Mouse (Mus musculus) megakaryocyte, embryonic 14.5 days (primary cell): ENCODE data around the gene Erich4. TPM values are rescaled to one million over a fixed set of nuclear protein-coding genes. Genes with fewer than 3 reads are reported as not detected.

Experiments
- H3K27me3 ChIP-seq: replicated peaks from 2 replicates; pipeline ENCODE3; 2012; ENCODE audit warnings: inconsistent platforms
- H3K36me3 ChIP-seq: replicated peaks from 2 replicates; pipeline ENCODE3; 2012; ENCODE audit warnings: low read length, inconsistent platforms, mixed read lengths
- H3K4me1 ChIP-seq: 2 replicates; pipeline ENCODE4 v1.6.1; 2012; ENCODE audit warnings: inconsistent platforms
- H3K4me3 ChIP-seq: replicated peaks from 2 replicates; pipeline ENCODE3; 2012; ENCODE audit warnings: moderate library complexity, mild to moderate bottlenecking, inconsistent platforms
- H3K9me3 ChIP-seq: 2 replicates; pipeline ENCODE4 v1.6.1; 2012; ENCODE audit warnings: inconsistent platforms
- FLI1 ChIP-seq: IDR thresholded peaks from 2 replicates; pipeline ENCODE4 v1.6.1; 2012; ENCODE audit warnings: low read length, inconsistent platforms, mixed read lengths
- GATA1 ChIP-seq: IDR thresholded peaks from 3 replicates; pipeline ENCODE4 v1.6.1; 2012; ENCODE audit warnings: mixed read lengths, low read length, inconsistent platforms, borderline replicate concordance
- polyA plus RNA-seq: library from polyadenylated mRNA; stranded (reverse); fragments of >175 nt; gene quantifications from 2 replicates; pipeline ENCODE4 v1.2.3, GENCODE M21; 2012; ENCODE audit warnings: low replicate concordance; ENCODE audit not compliant: insufficient read depth

Erich4 gene
- not detected in 2 replicates for polyA plus RNA-seq

GRCm38 (mm10) chr7:25615706-25616011 lies at the start of gene Erich4:
Gene Erich4, minus strand, starts transcription at chr7:25615892.
- H3K9me3 ChIP-seq, result no peaks in the 10 kb centered on the region
- no peak within 1 kb of the TSS for H3K4me3 ChIP-seq

GRCm38 (mm10) chr7:25658657-25659472 lies 43.2 kb upstream of the Erich4 start, which contains the start of the genes Bckdha and Exosc5:
Gene Bckdha, minus strand, starts transcription at chr7:25658981.
Gene Exosc5, plus strand, starts transcription at chr7:25659164.
- no peaks in the 10 kb centered on the region for H3K27me3 ChIP-seq
- H3K4me3 ChIP-seq, result peak within 1 kb of the TSS; percentile 95
- H3K9me3 ChIP-seq, result no peaks in the 10 kb centered on the region
- TF ChIP-seq GATA1, result no peak
- no peak for TF ChIP-seq FLI1
- peaks cover 29% of the 10 kb centered on the region for H3K36me3 ChIP-seq
- H3K4me1 ChIP-seq, result peaks cover 67% of the 10 kb centered on the region

More at GRCm38 (mm10) chr7:25615706-25616011, at the start of gene Erich4:
- H3K36me3 ChIP-seq, result peaks cover 3% of the 10 kb centered on the region
- H3K27me3 ChIP-seq, result no peaks in the 10 kb centered on the region
- H3K4me1 ChIP-seq, result peaks cover 43% of the 10 kb centered on the region
- TF ChIP-seq FLI1 (no peak), GATA1 (no peak)

- peaks cover 65% of the 10 kb centered on the region for H3K4me1 ChIP-seq
Measured at GRCm38 (mm10) chr7:25657785-25658184, 42.1 kb upstream of the Erich4 start.

DNA sequence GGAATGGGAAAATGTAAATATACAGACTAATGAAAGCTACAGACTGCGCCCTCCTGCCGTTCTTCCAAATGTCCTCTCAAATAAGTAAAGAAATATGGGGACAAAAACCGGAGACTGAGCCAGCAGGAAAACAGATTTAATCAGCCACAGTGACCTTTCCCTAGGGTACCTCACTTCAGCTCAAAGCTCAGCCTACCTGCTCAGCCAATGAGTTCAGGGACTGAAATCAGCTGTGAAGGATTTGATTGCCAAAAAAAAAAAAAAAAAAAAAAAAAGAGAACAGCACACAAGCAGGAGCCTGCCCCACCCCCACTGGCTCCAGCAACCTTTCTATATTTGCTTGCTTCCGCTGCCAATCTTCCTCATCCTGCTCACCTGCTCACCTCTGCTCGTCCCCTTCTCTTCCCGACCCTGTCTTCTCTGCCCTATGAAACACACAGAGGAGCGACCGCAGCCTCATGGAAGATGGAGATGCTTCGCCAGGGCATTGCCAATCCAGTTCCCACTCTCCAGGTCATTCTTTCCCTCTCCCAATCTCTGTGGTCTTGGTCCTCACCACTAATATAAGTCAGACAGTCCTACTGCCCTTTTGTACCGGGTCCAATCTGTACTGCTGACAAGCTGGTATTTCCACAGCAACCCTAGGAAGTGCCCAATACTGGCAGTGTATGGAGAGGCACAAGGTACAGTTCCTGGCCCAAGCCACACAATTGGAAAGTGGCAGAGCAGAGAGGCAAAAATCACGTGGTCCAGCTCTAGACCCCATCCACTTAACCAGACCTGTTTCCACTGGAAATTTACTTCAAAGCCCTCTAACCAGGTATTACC lies 40.1 kb upstream of the Erich4 start:
- peaks cover 64% of the 10 kb centered on the region for H3K4me1 ChIP-seq
- TF ChIP-seq GATA1 (no peak), FLI1 (no peak)
- H3K36me3 ChIP-seq, result peaks cover 4% of the 10 kb centered on the region
- no peaks in the 10 kb centered on the region for H3K27me3 ChIP-seq
- no peaks in the 10 kb centered on the region for H3K9me3 ChIP-seq
- H3K4me3 ChIP-seq, result no peak overlapping the region

More at GRCm38 (mm10) chr7:25657785-25658184, 42.1 kb upstream of the Erich4 start:
- Histone ChIP-seq H3K27me3 (no peaks in the 10 kb centered on the region), H3K36me3 (peaks cover 24% of the 10 kb centered on the region), H3K4me3 (peak overlapping the region; percentile 95), H3K9me3 (no peaks in the 10 kb centered on the region)
- TF ChIP-seq GATA1 (no peak), FLI1 (no peak)

DNA sequence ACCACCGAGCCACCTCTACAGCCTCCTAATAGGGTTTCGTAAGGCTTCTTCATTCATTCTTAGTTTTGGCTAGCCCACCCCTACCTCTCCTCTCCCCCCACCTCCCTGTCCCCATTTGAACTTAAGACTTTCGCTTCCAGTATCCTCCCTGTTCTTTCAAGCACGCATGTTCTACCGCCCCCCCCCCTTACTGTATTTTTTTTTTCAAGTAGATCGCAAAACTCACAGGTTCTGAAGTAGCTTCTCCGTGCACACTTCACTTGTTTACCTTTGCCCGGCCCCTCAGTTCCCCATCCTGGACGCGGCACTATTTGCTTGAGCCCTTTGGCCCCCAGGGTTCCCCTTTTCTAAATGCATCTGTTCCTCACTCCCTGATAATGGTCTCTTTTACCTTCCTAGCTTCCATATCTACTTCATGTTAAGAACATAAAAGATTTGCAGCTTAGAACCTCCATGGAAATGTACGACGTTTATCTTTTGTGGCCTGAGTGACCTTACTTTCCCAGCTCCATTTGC lies 36.6 kb upstream of the Erich4 start:
- no peaks in the 10 kb centered on the region for H3K9me3 ChIP-seq
- peaks cover 4% of the 10 kb centered on the region for H3K36me3 ChIP-seq
- TF ChIP-seq FLI1 (no peak), GATA1 (no peak)
- no peaks in the 10 kb centered on the region for H3K27me3 ChIP-seq
- peaks cover 71% of the 10 kb centered on the region for H3K4me1 ChIP-seq
- no peak overlapping the region for H3K4me3 ChIP-seq

- peaks cover 71% of the 10 kb centered on the region for H3K4me1 ChIP-seq
- H3K27me3 ChIP-seq, result peaks cover 4% of the 10 kb centered on the region
- H3K36me3 ChIP-seq, result peaks cover 8% of the 10 kb centered on the region
- H3K4me3 ChIP-seq, result peak overlapping the region; percentile 81
- H3K9me3 ChIP-seq, result no peaks in the 10 kb centered on the region
- TF ChIP-seq FLI1 (no peak), GATA1 (no peak)
Measured at GRCm38 (mm10) chr7:25651281-25651680, 35.6 kb upstream of the Erich4 start.

DNA sequence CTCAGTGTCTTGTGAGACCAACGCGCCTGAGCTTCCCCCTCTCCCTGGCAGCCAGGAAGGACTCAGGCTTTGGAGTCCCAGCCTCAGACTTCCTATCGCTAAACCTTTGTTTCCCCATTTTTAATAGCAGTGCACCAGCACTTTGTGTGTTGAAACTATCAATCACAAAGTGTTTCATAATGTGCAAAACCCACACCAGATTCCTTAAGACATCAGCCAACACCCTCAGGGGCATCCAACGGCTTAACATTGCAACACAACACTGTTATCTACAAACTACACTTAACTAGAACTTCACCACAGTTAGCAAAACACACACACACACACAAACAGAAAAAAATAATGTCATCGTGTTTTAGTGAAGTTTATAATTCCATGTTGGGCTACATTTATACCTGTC lies 34.1 kb upstream of the Erich4 start:
- Histone ChIP-seq H3K36me3 (peaks cover 15% of the 10 kb centered on the region), H3K4me1 (peaks cover 77% of the 10 kb centered on the region), H3K4me3 (no peak overlapping the region), H3K9me3 (no peaks in the 10 kb centered on the region), H3K27me3 (peaks cover 11% of the 10 kb centered on the region)
- TF ChIP-seq GATA1 (no peak), FLI1 (no peak)

DNA sequence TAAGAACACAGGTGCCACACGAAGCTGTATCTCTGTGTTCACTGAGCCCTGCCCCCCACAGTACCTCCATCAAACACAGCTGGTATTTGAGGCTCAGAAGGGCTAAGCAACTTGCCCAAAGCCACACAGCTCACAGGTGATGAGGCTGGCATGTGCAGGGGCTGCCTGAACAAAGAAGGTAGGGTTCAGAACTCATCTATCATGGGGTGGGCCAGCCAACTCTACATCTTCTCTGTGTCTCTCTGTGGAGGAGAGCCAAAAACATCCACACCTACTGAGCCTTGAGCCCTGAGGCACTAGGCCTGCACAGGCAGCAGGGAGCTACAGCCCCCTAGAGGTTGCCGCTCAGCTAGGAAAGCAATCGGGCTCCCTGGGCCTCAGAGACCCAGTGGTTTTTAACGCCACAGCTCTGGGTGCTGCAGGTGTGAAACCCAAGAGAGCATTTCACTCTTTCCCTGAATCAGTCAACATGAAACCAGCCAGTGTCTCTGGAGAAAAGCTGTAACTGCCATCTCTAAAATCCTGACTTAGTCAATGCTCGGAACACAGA lies 32.0 kb upstream of the Erich4 start:
- H3K36me3 ChIP-seq, result peaks cover 11% of the 10 kb centered on the region
- H3K4me3 ChIP-seq, result no peak overlapping the region
- H3K4me1 ChIP-seq, result peaks cover 93% of the 10 kb centered on the region
- peaks cover 11% of the 10 kb centered on the region for H3K27me3 ChIP-seq
- no peaks in the 10 kb centered on the region for H3K9me3 ChIP-seq
- TF ChIP-seq GATA1 (no peak), FLI1 (no peak)

DNA sequence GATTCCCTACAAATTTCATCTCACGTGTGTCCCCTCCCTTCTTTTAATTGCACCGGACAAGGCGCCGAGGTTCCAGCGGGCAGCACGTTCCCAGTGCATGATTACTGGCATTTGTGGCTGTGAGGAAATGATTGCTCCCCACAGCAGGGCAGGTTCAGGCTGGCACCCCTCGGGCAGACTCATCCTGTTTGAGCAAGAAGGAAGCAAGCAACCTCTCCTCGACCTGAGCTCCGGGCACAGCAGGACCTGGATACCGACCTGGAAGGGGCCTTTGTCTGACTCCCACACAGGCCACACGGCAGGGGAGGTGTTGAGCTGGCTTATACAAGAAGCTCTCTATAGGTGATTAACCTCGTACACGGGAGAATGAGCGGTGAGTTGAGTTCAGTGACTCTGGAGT lies 29.4 kb upstream of the Erich4 start:
- H3K27me3 ChIP-seq, result peaks cover 22% of the 10 kb centered on the region
- TF ChIP-seq GATA1, result no peak
- no peak for TF ChIP-seq FLI1
- peaks cover 88% of the 10 kb centered on the region for H3K4me1 ChIP-seq
- H3K4me3 ChIP-seq, result peak overlapping the region; percentile 38
- no peaks in the 10 kb centered on the region for H3K9me3 ChIP-seq
- H3K36me3 ChIP-seq, result peaks cover 27% of the 10 kb centered on the region
